Mouse (Mus musculus): Measurements from ENCODE around the gene Txndc8.

Gene Txndc8

DNA sequence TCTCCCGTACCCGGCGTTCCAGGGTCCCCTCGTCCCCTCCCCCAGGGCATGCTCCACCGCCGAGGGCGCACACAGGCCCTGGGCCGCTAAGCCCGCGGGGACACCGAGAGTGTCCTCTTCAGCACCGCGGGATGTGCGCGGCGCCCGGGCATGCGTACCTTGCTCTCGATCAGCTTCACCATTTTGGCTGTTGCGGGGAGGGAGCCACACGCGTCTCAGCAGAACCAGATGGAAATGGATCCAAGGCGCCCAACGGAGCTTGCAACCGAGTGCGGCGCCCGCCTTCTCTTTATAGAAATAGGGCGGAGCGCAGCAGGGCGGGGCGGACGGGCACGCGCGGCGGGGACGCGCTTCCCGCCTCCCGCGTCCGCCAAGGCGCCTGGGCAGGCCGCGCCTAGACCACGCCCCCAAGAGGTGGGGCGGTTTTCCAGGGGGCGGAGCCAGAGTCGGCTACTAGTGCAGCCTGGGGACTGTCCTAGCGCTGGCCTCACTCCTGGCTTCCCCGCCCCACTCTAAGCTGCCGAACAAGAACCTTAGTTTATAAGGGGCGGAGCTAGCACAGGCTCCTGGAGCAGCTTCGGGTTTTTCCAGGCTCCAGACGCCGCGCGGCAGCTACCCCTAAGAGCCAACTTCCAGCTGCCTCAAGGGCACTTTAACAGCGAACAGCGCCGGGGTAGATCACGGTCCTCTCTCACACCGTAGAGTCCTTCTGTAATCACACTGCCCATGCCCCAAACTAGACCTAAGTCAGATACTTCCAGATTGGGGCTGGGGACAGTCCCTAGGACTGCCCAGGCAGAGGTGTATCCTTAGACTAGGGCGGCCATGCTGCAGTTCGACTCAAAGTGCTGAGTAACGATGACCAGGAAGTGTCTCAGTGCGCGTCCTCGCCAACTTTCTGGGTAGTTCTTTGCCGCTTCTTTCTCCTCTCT, 52.6 kb downstream of the Txndc8 start, which contains the start of gene Txn1:
Txn1 (minus strand) TSS at position 383 of the 932 bp plus-strand sequence.
- peak; percentile 95 for DNase-seq (ENCODE audit: low spot score)

DNA sequence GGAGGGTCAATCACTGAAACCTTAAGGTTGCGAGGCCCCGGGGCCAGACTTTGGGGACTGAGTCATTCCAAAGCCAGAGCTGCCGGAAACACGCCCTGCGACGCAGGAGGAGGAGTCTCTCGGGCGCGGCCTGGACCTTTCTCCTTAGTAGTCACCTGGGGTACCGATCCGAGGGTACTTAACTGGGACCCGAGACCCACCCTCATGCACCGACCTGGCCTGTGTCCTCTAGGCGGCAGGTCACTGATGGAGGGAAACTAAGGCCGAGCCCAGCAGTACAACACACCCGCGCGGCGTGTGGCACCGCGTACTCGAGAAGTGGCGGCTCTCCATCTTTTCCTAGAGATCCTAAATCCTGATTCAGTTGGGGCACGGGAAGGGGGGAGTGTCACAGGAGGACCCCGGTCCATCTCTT, 53.4 kb downstream of the Txndc8 start:
- peak; percentile 68 for DNase-seq (ENCODE audit: low spot score)

DNA sequence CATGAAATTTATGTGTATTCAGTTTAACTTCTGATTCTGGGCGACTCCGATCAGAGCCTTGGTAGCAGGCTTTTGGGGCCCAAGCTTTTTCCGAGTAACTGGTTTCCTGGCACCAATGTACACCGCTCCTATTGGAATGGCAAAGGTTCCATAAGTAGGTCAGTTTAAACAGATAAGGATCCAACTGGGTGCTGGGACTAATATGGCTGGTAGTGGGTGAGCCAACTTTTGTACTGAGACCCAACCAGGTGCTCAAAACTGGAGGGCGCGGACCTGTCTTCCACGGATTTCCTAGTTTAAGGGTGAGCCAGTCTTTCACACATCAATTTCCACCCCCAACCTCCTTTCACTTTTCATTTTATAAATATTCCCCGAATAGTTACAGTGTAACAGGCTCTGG, 53.9 kb downstream of the Txndc8 start:
- no peak for DNase-seq (ENCODE audit: low spot score)

DNA sequence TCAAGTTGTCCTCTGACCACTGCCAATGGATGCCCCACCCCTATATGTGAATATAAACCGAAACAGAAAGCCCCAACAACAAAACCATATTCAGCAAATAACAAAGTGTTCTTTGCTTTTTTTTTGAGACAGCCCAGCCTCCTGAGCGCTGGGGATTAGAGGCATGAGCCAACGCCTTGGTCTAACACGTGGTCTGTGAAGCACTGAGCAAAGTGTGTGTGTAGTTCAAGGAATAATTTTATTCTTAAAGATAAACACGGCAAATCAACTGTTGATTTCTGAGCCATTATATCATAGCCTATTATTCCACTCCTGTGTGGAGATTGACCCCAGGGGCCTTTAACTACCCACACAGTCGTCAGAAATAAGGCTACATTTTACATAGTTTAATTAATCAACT, 54.3 kb downstream of the Txndc8 start:
- no peak for DNase-seq (ENCODE audit: low spot score)

DNA sequence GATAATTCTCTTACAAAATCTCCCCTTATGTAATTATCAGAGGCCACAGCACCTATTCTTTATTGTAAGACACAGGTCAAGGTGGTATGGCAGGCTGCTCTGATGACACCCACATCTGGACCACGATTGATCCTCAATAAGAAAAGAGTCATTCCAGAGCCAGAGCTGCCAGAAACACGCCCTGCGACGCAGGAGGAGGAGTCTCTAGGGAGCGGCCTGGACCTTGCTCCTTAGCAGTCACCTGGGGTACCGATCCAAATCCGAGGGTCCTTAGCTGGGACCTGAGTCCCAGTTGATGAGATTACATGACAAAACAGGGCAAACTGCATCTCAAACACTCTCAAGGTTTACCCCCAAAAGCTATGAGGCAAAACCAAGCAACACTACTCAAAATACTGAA, 55.1 kb downstream of the Txndc8 start:
- no peak for DNase-seq (ENCODE audit: low spot score)

DNA sequence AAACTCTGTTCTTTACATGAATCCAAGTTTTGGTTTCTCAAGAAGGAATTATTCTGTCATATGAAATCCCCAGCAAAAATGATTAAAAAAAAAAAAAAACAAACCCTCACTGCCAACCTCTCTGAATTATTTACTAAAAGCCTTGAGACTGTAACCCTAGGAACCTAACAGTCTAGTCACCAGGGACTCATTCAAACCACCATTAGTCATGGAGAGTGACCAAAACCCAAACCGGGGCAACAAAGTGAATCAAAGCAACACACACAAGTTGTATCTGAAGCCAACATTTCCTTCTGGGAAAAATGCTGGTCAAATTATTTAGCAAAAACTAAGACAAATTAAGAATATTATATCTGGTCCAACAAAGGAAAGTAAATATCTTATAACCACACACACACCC, 56.0 kb downstream of the Txndc8 start:
- DNase-seq (ENCODE audit: low spot score), result no peak

DNA sequence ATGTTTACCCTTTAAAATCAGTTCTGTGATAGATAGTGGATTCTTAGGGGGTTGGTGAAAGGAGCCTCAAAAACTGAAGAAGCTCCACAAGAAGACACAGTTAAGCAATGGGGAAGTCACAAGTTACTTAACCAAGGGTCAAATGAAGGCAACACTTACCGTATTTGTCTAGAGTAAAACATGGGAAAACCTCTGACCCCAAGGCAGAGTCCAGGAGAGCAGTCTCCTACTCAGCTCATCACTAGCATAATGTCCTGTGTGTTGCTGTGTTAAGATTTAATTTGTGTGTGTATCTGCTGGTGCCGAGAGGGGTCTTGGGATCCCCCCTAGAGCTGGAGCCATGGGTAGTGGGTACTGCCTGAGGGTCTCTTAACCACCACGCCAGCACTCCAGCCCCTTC, 56.5 kb downstream of the Txndc8 start:
- no peak for DNase-seq (ENCODE audit: low spot score)

DNA sequence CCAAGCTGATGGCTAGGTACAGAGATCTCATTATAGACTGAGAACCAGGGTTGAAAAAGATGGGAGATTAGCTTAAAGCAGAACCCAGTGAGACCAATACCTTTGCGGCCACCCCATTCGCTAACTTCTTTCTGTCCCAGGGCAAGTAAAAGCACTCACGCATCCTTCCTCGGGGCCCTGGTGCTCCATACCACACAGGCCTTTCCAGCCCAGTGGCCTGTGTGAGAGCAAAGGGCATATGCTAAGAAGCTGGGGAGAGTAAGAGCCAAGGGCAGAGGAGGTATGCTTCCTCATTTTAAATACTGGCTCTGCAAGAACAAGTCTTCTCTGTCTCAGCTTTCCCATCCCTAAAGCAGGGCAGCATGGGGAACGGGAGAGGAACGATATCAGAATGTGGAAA, 59.1 kb downstream of the Txndc8 start:
- no peak for DNase-seq (ENCODE audit: low spot score)

DNA sequence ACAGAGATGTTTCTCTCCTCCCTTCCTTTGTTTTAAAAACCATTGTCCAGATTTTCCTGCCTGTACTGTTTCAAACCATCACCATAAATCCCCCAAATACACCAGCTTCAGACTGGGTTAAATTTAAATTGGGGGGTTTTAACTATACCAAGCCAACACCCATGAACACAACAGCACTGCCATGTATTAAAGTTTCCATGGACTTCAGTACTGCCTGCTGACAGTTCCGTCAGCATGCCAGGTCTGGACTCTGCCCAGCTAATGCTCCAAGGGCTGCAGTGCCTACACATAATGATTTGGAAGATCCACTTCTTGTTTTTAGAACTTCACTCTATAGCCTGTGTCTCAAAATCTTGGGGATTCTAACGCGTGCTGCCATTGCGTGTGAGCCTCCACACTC, 61.4 kb downstream of the Txndc8 start:
- DNase-seq (ENCODE audit: low spot score), result no peak

DNA sequence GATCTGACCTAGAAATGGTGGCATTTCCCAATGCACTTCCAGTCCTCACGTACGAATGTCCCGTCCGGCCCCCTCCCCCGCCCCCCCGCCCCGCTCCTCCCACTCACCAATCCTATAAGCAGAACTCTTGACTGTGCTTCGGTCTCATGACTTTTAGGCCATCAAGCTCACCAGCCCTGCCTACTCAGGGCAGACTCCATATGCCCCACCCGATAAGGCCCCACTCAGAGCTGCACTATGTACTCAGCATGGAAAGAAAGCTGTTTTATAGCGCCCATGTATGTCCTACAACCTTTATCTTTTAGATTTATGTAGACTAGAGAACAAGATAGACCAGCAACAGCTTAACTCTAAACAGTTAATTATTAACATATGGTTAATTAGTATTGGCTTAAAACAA, 61.9 kb downstream of the Txndc8 start:
- no peak for DNase-seq (ENCODE audit: low spot score)

DNA sequence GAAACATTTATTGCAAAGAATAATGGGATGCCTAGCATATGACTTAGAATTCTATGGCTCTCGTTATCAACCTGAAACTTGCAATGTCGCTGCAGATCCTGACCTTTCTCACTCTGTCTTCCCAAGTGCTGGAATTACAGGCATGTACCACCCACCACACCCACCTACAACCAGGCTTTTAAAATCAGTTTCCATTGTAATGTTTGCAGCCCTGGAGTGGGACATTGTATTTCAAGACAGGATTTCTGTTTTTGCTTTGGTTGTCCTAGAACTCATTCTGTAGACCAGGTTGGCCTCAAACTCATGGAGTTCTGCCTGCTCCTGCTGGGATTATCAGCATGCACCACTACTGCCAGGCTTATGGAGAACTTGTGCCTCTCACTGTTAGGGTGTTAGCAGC, 66.0 kb downstream of the Txndc8 start:
- no peak for DNase-seq (ENCODE audit: low spot score)

DNA sequence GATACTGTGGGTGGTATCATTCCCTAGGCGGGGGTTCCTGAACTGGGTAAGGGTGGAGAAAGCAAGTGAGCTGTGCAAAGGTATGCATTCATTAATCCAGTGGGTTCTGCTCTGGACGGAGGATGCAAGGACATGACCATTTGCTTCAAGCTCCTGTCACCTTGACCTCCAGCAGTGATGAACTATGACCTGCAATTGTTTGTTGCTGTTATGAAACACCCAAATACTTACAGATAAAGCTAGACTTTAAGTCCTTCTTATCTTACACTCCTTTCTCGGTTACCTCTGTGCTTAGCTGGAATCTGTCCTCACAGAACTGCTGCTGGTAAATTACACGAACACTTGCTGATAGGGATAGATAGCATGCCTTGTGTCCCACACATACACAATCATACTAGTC, 68.3 kb downstream of the Txndc8 start:
- DNase-seq (ENCODE audit: low spot score), result no peak

DNA sequence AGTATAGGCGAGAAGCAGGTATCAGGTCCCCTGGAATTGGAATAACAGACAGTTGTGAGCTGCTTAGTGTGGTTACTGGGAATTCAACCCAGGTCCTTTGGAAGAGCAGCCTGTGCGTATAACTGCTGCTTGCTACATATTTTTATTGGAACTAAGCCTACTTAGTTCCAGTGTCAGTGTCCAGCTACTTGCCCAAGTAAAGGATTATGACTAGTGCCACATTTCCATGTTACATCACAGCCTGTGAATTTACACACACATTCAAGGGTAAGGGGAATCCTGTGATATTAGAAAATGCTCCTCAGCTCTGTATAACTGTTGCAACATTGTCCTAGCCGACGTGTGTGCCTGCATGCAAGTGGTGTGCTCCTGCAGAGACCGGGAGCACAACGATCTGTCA, 71.6 kb downstream of the Txndc8 start:
- DNase-seq (ENCODE audit: low spot score), result no peak

DNA sequence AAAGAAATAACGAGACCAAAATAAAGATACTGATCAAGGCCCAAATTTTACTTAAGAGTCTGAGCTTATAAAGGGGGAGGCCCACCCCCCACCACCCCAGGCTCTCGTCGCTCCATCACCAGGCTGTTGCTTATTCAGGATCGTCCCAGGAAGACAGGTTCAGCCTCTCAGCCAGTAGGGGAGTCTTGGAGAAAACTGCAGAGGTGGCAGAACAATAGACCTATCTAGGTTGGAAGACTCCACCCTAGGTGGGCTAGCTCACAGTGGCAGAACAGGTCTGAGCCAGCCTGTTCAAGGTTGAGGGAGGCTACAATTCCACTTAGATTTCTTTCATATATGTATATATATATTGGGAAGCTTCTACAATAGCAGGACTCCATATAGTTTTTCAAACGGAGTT, 74.7 kb downstream of the Txndc8 start:
- no peak for DNase-seq (ENCODE audit: low spot score)
